Mouse (Mus musculus) forebrain, postnatal 0 days (tissue): ENCODE measurements around the gene Ppp1r13b. TPM values are rescaled to one million over a fixed set of nuclear protein-coding genes. Genes with fewer than 3 reads are reported as not detected.

Experiments
- ATAC-seq: fragments of 200-750 bp; cut with Nextera tagmentation; 2 replicates; pipeline ENCODE4 v1.8.0; 2017; ENCODE audit warnings: mild to moderate bottlenecking, moderate library complexity
- DNase-seq: peaks from one replicate; pipeline ENCODE4 v3.0.0-alpha.2; 2015
- H3K27ac ChIP-seq: fragments of 300-500 bp; sonication (generic); 2 replicates; pipeline ENCODE4 v1.5.1; 2014; ENCODE audit warnings: low read depth, mild to moderate bottlenecking, antibody characterized with exemption, low read length, moderate library complexity, mixed read lengths
- H3K27me3 ChIP-seq: fragments of 300-500 bp; sonication (generic); 2 replicates; pipeline ENCODE4 v1.6.1; 2014; ENCODE audit warnings: mild to moderate bottlenecking, low read length, mixed read lengths; ENCODE audit not compliant: insufficient read depth
- H3K36me3 ChIP-seq: fragments of 300-500 bp; sonication (generic); 2 replicates; pipeline ENCODE4 v1.6.1; 2014; ENCODE audit warnings: mild to moderate bottlenecking, moderate library complexity; ENCODE audit not compliant: insufficient read depth
- H3K4me1 ChIP-seq: fragments of 300-500 bp; sonication (generic); 2 replicates; pipeline ENCODE4 v1.6.1; 2014; ENCODE audit warnings: antibody characterized with exemption; ENCODE audit not compliant: insufficient read depth
- H3K4me2 ChIP-seq: fragments of 300-500 bp; sonication (generic); 2 replicates; pipeline ENCODE4 v1.6.1; 2014; ENCODE audit warnings: low read depth, mild to moderate bottlenecking, moderate library complexity
- H3K4me3 ChIP-seq: fragments of 300-500 bp; sonication (generic); 2 replicates; pipeline ENCODE4 v1.5.1; 2014; ENCODE audit warnings: low read depth, low read length, mixed read lengths
- H3K9ac ChIP-seq: fragments of 300-500 bp; sonication (generic); 2 replicates; pipeline ENCODE4 v1.6.1; 2014; ENCODE audit warnings: mild to moderate bottlenecking
- H3K9me3 ChIP-seq: fragments of 300-500 bp; sonication (generic); 2 replicates; pipeline ENCODE4 v1.6.1; 2016; ENCODE audit warnings: low read length
- CTCF ChIP-seq: sonication (generic); IDR thresholded peaks from 2 replicates; pipeline ENCODE4 v1.5.1; 2016; ENCODE audit warnings: antibody characterized with exemption, control low read depth, low read depth
- WGBS: fragments of 180-500 bp; shearing (Covaris S2); extraction: QIAGEN DNeasy Blood & Tissue Kit; methylation state at CpG from one replicate; pipeline ENCODE4 v1.1.7; 2014; 5-methylcytosine and 5-hydroxymethylcytosine counted together
- polyA plus RNA-seq: library from polyadenylated mRNA; unstranded; fragments of >200 nt; fragmentation: Nextera tagmentation; extraction: Ambion mirVana; gene quantifications from 2 replicates; pipeline ENCODE4 v1.2.1, GENCODE M21; 2015
- total RNA-seq: library from RNA; depleted of rRNA; stranded (reverse); fragments of >200 nt; gene quantifications from 2 replicates; pipeline ENCODE4 v1.2.3, GENCODE M21; 2014; rRNA removed

Gene Ppp1r13b
- total and polyA plus RNA-seq, 2 experiments from 2014 or later = 37.6 to 53.8 TPM

DNA sequence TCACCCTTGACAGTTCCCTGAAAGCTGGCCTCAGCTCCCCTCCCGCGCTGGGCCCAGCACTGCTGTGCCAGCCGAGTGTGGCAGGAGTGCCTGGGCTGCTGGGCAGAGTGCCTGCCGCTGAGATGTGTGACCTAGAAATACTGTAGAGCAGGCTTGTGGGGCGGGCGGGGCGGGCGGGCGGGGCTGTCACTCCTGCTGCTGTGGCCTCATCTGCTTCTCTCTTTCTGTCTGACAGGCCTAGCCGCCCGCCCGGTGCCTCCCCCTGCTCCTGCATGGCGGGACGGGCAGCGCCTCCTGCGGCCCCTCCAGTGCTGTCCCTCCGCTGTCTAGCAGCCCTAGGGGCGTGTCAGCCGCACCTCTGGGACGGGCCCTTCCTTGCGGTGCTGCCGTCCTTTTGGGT lies 113.8 kb downstream of the Ppp1r13b start:
- H3K4me3 ChIP-seq = no peak overlapping the region
- H3K9ac ChIP-seq = no peak overlapping the region
- no peak overlapping the region for H3K27ac ChIP-seq
- TF ChIP-seq CTCF = no peak
- H3K4me1 ChIP-seq = no peaks in the 10 kb centered on the region
- H3K27me3 ChIP-seq = no peaks in the 10 kb centered on the region
- H3K36me3 ChIP-seq = peaks cover 78% of the 10 kb centered on the region
- ATAC-seq = no peak
- 89% methylated on average over 22 of the region's 22 CpGs for WGBS
- no peak for DNase-seq
- H3K4me2 ChIP-seq = no peak overlapping the region
- H3K9me3 ChIP-seq = no peaks in the 10 kb centered on the region

DNA sequence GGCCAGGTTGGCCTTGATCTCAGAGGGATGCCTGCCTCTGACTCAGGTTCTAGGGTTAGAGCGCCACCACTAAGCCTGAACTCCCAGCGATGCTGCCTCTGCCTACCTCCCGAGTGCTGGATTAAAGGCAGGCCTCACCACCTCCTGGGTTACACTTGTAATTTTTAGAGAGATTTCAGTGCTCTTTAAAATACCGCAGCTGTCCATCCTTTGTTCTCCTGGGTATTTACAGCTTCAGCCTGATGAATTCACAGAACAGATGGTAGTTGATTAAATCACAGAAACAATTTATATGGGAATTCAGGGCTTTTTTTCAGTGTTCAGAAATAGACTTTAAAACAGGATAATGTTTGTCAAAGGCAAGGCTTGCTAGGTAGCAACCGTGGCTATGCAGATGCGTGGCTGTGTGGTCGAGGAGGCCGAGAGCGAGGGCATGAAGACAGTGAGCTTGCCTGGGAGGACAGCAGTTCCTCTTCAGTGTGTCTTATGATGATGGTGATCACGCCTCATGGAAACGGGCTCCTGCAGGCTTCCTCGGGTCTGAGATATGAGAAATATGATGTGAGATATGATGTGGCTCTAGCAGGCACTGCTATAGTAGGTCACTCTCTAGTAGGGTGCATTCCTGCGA lies 116.3 kb downstream of the Ppp1r13b start:
- Histone ChIP-seq H3K36me3 (peaks cover 77% of the 10 kb centered on the region), H3K27me3 (no peaks in the 10 kb centered on the region), H3K9ac (no peak overlapping the region), H3K27ac (peak overlapping the region; percentile 62; the same call in 1 of the 2 replicates), H3K4me2 (no peak overlapping the region), H3K4me1 (no peaks in the 10 kb centered on the region), H3K9me3 (no peaks in the 10 kb centered on the region), H3K4me3 (no peak overlapping the region)
- DNase-seq (no peak), ATAC-seq (peak; percentile 26; the same call in 1 of the 2 replicates)
- 76% methylated on average over 13 of the region's 13 CpGs for WGBS
- no peak for TF ChIP-seq CTCF

GRCm38 (mm10) chr12:111790631-111791030 lies 117.3 kb downstream of the Ppp1r13b start:
- WGBS = 91% methylated on average over 7 of the region's 7 CpGs
- Histone ChIP-seq H3K9ac (no peak overlapping the region), H3K4me2 (no peak overlapping the region), H3K4me1 (no peaks in the 10 kb centered on the region), H3K36me3 (peaks cover 77% of the 10 kb centered on the region), H3K27ac (no peak overlapping the region), H3K4me3 (no peak overlapping the region), H3K27me3 (no peaks in the 10 kb centered on the region), H3K9me3 (no peaks in the 10 kb centered on the region)
- no peak for TF ChIP-seq CTCF
- no peak for DNase-seq
- ATAC-seq = no peak

GRCm38 (mm10) chr12:111790090-111790489 lies 117.8 kb downstream of the Ppp1r13b start:
- WGBS = 95% methylated on average over 5 of the region's 5 CpGs
- Histone ChIP-seq H3K4me3 (no peak overlapping the region), H3K27ac (no peak overlapping the region), H3K27me3 (no peaks in the 10 kb centered on the region), H3K9ac (no peak overlapping the region), H3K4me2 (no peak overlapping the region), H3K9me3 (no peaks in the 10 kb centered on the region), H3K36me3 (peaks cover 77% of the 10 kb centered on the region), H3K4me1 (no peaks in the 10 kb centered on the region)
- no peak for TF ChIP-seq CTCF
- no peak for ATAC-seq
- DNase-seq = no peak

- no peak for TF ChIP-seq CTCF
- Histone ChIP-seq H3K4me3 (no peak overlapping the region), H3K9me3 (no peaks in the 10 kb centered on the region), H3K27ac (no peak overlapping the region), H3K4me1 (no peaks in the 10 kb centered on the region), H3K9ac (no peak overlapping the region), H3K36me3 (peaks cover 85% of the 10 kb centered on the region), H3K4me2 (no peak overlapping the region), H3K27me3 (no peaks in the 10 kb centered on the region)
- 92% methylated on average over 6 of the region's 6 CpGs for WGBS
- DNase-seq (no peak), ATAC-seq (no peak)
Observed at GRCm38 (mm10) chr12:111787015-111787414, 120.9 kb downstream of the Ppp1r13b start.

- Histone ChIP-seq H3K36me3 (peaks cover 91% of the 10 kb centered on the region), H3K9ac (no peak overlapping the region), H3K4me1 (no peaks in the 10 kb centered on the region), H3K9me3 (no peaks in the 10 kb centered on the region), H3K4me2 (no peak overlapping the region), H3K27ac (no peak overlapping the region), H3K4me3 (no peak overlapping the region), H3K27me3 (no peaks in the 10 kb centered on the region)
- DNase-seq (no peak), ATAC-seq (no peak)
- whole genome bisulfite sequencing = 70% methylated on average over 14 of the region's 15 CpGs
- TF ChIP-seq CTCF = no peak
Observed at GRCm38 (mm10) chr12:111785174-111785573, 122.7 kb downstream of the Ppp1r13b start.

DNA sequence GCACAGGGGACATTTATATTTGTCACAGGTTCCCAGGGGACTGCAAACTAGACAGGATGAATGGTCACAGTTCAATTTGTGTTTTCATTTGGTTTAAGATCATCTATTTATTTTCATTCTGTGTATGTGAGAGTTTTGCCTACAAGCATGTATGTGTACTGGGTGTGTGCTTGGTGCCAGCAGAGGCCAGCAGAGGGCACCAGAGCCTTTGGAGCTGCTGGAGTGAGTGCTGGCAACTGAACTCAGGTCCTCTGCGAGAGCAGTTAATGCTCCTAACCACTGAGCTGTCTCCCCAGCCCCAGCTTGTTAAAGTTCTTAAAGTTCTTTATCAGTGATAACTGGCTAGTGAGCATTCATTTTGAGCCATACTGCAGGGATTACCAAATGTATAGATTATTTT lies 128.4 kb downstream of the Ppp1r13b start:
- Histone ChIP-seq H3K27ac (no peak overlapping the region), H3K36me3 (peaks cover 95% of the 10 kb centered on the region), H3K9me3 (no peaks in the 10 kb centered on the region), H3K27me3 (no peaks in the 10 kb centered on the region), H3K4me3 (no peak overlapping the region), H3K4me2 (no peak overlapping the region), H3K4me1 (no peaks in the 10 kb centered on the region), H3K9ac (no peak overlapping the region)
- no peak for DNase-seq
- ATAC-seq = no peak
- TF ChIP-seq CTCF = no peak
- WGBS = 93% methylated on average over 1 of the region's 1 CpGs

Other genes starting within 250 kb of the Ppp1r13b start
- gene Ckb, start 235.8 kb downstream of the Ppp1r13b start, total RNA-seq = 1,430 and 1,456 TPM in 2 replicates
- 1,561 and 1,650 TPM in 2 replicates for gene Ckb, start 235.8 kb downstream of the Ppp1r13b start, polyA plus RNA-seq
- gene Trmt61a, start 230.0 kb downstream of the Ppp1r13b start, total RNA-seq = 15.9 and 19.6 TPM in 2 replicates
- 8.8 and 10.9 TPM in 2 replicates for gene Trmt61a, start 230.0 kb downstream of the Ppp1r13b start, polyA plus RNA-seq
- gene Bag5, start 194.9 kb downstream of the Ppp1r13b start, total RNA-seq = 50.6 and 54.2 TPM in 2 replicates
- 60.7 and 71.2 TPM in 2 replicates for gene Bag5, start 194.9 kb downstream of the Ppp1r13b start, polyA plus RNA-seq
- gene Apopt1, start 194.8 kb downstream of the Ppp1r13b start, total RNA-seq = 27.8 and 30.1 TPM in 2 replicates
- 52.7 and 59.8 TPM in 2 replicates for gene Apopt1, start 194.8 kb downstream of the Ppp1r13b start, polyA plus RNA-seq
- gene Klc1, start 149.3 kb downstream of the Ppp1r13b start, total RNA-seq = 596 and 608 TPM in 2 replicates
- 592 and 640 TPM in 2 replicates for gene Klc1, start 149.3 kb downstream of the Ppp1r13b start, polyA plus RNA-seq
- 2.5 and 7.2 TPM in 2 replicates for gene Xrcc3, start 94.2 kb downstream of the Ppp1r13b start, total RNA-seq
- gene Xrcc3, start 94.2 kb downstream of the Ppp1r13b start, polyA plus RNA-seq = 1.8 and 3.5 TPM in 2 replicates
- gene Zfyve21, start 93.9 kb downstream of the Ppp1r13b start, total RNA-seq = 21.2 and 24.9 TPM in 2 replicates
- 27.3 and 29.5 TPM in 2 replicates for gene Zfyve21, start 93.9 kb downstream of the Ppp1r13b start, polyA plus RNA-seq
- 313 and 545 TPM in 2 replicates for gene Atp5mpl, start 58.9 kb upstream of the Ppp1r13b start, total RNA-seq
- gene Atp5mpl, start 58.9 kb upstream of the Ppp1r13b start, polyA plus RNA-seq = 765 and 965 TPM in 2 replicates
- gene Tdrd9, start 63.4 kb upstream of the Ppp1r13b start, total RNA-seq = 0.29 and 0.54 TPM in 2 replicates
- 0.23 and 0.35 TPM in 2 replicates for gene Tdrd9, start 63.4 kb upstream of the Ppp1r13b start, polyA plus RNA-seq
- 0.31 and 0.33 TPM in 2 replicates for gene Rd3l, start 73.2 kb upstream of the Ppp1r13b start, total RNA-seq
- gene Rd3l, start 73.2 kb upstream of the Ppp1r13b start, polyA plus RNA-seq = 0.30 and 0.94 TPM in 2 replicates
- gene Aspg, start 198.6 kb upstream of the Ppp1r13b start, total RNA-seq = 2.9 and 3.9 TPM in 2 replicates
- 0.52 and 1.3 TPM in 2 replicates for gene Aspg, start 198.6 kb upstream of the Ppp1r13b start, polyA plus RNA-seq
- gene Kif26a, start 238.1 kb upstream of the Ppp1r13b start, total RNA-seq = 50.4 and 55.1 TPM in 2 replicates
- 5.0 and 6.2 TPM in 2 replicates for gene Kif26a, start 238.1 kb upstream of the Ppp1r13b start, polyA plus RNA-seq